Comparison of ENCODE assay signal across 26 mouse cellular contexts in the genomic region with DNA sequence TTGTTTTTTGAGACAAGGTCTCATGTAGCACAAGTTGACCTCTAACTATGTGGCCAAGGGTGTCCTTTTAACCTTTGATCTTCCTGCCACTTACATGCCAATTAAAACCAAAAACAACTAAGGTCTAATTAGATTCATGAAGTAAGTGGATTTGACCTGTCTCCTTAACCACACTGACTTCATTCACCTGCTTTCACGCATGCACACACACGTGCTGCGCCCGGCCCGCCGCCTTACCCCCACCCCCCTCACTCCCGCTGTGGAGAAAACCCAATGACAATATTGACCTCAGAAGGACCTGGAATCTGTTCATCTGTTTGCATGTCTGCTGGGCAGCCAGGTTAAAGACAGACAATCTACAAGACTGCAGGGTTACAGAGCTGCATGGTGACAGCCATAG. TPM values are rescaled to one million over a fixed set of nuclear protein-coding genes. Genes with fewer than 3 reads are reported as not detected.
DNase-seq lines count a peak whose midpoint lies in the region; ATAC-seq and TF ChIP-seq lines count a peak whose summit lies in the region.
"Had no signal": no experiment of that assay in that cellular context is flagged by ENCODE, and none has a peak within 500 bp of the region (broad histone marks: within the 10 kb centered on the region; RNA-seq: fewer than 3 reads in every experiment).

No protein-coding gene starts in this region.

- WGBS in kidney, embryonic 16.5 days, result 75% methylated on average over 7 of the region's 7 CpGs
- whole genome bisulfite sequencing in liver, postnatal 0 days (ENCODE audit: insufficient replicate concordance), result 72% methylated on average over 7 of the region's 7 CpGs
- WGBS in liver, embryonic 11.5 days, result 88% methylated on average over 7 of the region's 7 CpGs
- WGBS in hindbrain, embryonic 13.5 days, result 90% methylated on average over 7 of the region's 7 CpGs

- no peak overlapping the region for H3K4me2 ChIP-seq in kidney, embryonic 16.5 days (replicated peaks; ENCODE audit: low read depth, low read length)
- no peak overlapping the region for H3K4me2 ChIP-seq in liver, postnatal 0 days (ENCODE audit: low read depth, low read length)
- no peak overlapping the region for H3K4me2 ChIP-seq in liver, embryonic 11.5 days
- no peak overlapping the region for H3K4me2 ChIP-seq in hindbrain, embryonic 13.5 days
- H3K4me2 ChIP-seq: embryonic facial prominence, embryonic 12.5 days; embryonic facial prominence, embryonic 15.5 days; heart, embryonic 11.5 days; hindbrain, embryonic 12.5 days had no signal

- no peak overlapping the region for H3K4me3 ChIP-seq in kidney, embryonic 16.5 days (ENCODE audit: low read length)
- no peak overlapping the region for H3K4me3 ChIP-seq in liver, postnatal 0 days (ENCODE audit: low read depth, low read length)
- H3K4me3 ChIP-seq in liver, embryonic 11.5 days (ENCODE audit: low read depth, low read length), result no peak overlapping the region
- H3K4me3 ChIP-seq in hindbrain, embryonic 13.5 days, result no peak overlapping the region
- H3K4me3 ChIP-seq: embryonic facial prominence, embryonic 12.5 days; embryonic facial prominence, embryonic 15.5 days; gastrocnemius, adult 2 months; hindbrain, embryonic 12.5 days had no signal

- no peak overlapping the region for H3K27ac ChIP-seq in kidney, embryonic 16.5 days (ENCODE audit: low read length)
- H3K27ac ChIP-seq in liver, postnatal 0 days (ENCODE audit: low read depth), result peak overlapping the region; percentile 51
- no peak overlapping the region for H3K27ac ChIP-seq in liver, embryonic 11.5 days (ENCODE audit: low read depth, low read length)
- H3K27ac ChIP-seq in hindbrain, embryonic 13.5 days, result no peak overlapping the region
- H3K27ac ChIP-seq: embryonic facial prominence, embryonic 12.5 days; embryonic facial prominence, embryonic 15.5 days; hindbrain, embryonic 12.5 days had no signal

- no peak for TF ChIP-seq EP300 in liver, postnatal 0 days (IDR thresholded peaks at IDR 0.05; ENCODE audit: low read depth)

- ATAC-seq in kidney, embryonic 16.5 days (ENCODE audit: low FRiP score, low TSS enrichment), result no peak
- ATAC-seq in liver, postnatal 0 days, result peak; percentile 64
- no peak for ATAC-seq in liver, embryonic 11.5 days (replicated peaks; ENCODE audit: low FRiP score)
- no peak for ATAC-seq in hindbrain, embryonic 13.5 days (ENCODE audit: low FRiP score)
- ATAC-seq: forebrain, embryonic 14.5 days; forebrain, postnatal 0 days; Patski had no signal

- DNase-seq in kidney, adult 18-20 months, result peak; percentile 34
- DNase-seq in kidney, adult 9 months, result peak; percentile 65
- no peak for DNase-seq in kidney, postnatal 14 days
- peak; percentile 46 for DNase-seq in liver, postnatal 0 days
- no peak for DNase-seq in liver, embryonic 11.5 days (ENCODE audit: low spot score)
- DNase-seq: adrenal gland, adult 2 months; adrenal gland, postnatal 14 days; B cell, adult 2 months; cerebellum, adult 11 months; cerebellum, adult 2 months; cerebellum, adult 9-11 months; cerebellum, postnatal 25 days; forebrain, postnatal 0 days; gastrocnemius, adult 2 months; gastrocnemius, postnatal 14 days; heart, adult 11 months had no signal

- H3K9me3 ChIP-seq in kidney, embryonic 16.5 days (ENCODE audit: low read length), result no peaks in the 10 kb centered on the region
- no peaks in the 10 kb centered on the region for H3K9me3 ChIP-seq in liver, postnatal 0 days (ENCODE audit: low read length)
- H3K9me3 ChIP-seq in liver, embryonic 11.5 days (ENCODE audit: control insufficient read depth, low read length), result no peaks in the 10 kb centered on the region
- H3K9me3 ChIP-seq in hindbrain, embryonic 13.5 days, result no peaks in the 10 kb centered on the region
- H3K9me3 ChIP-seq: embryonic facial prominence, embryonic 12.5 days; embryonic facial prominence, embryonic 15.5 days; G1E; hindbrain, embryonic 12.5 days had no signal

- H3K9ac ChIP-seq in kidney, embryonic 16.5 days (replicated peaks; ENCODE audit: low read length), result no peak overlapping the region
- H3K9ac ChIP-seq in liver, postnatal 0 days (replicated peaks), result no peak overlapping the region
- no peak overlapping the region for H3K9ac ChIP-seq in liver, embryonic 11.5 days (ENCODE audit: low read depth, low read length)
- H3K9ac ChIP-seq in hindbrain, embryonic 13.5 days, result no peak overlapping the region
- H3K9ac ChIP-seq: embryonic facial prominence, embryonic 12.5 days; embryonic facial prominence, embryonic 15.5 days; forebrain, postnatal 0 days; hindbrain, embryonic 12.5 days had no signal

- H3K27me3 ChIP-seq in kidney, embryonic 16.5 days (ENCODE audit: insufficient read depth, low read length), result no peaks in the 10 kb centered on the region
- H3K27me3 ChIP-seq in liver, postnatal 0 days (ENCODE audit: insufficient read depth, low read length), result no peaks in the 10 kb centered on the region
- H3K27me3 ChIP-seq in liver, embryonic 11.5 days (replicated peaks; ENCODE audit: control insufficient read depth, insufficient read depth, low read length), result no peaks in the 10 kb centered on the region
- H3K27me3 ChIP-seq in hindbrain, embryonic 13.5 days, result no peaks in the 10 kb centered on the region
- H3K27me3 ChIP-seq: CH12.LX; embryonic facial prominence, embryonic 12.5 days; embryonic facial prominence, embryonic 15.5 days; hindbrain, embryonic 12.5 days; Patski had no signal

- peaks cover 11% of the 10 kb centered on the region; the same call in 1 of the 2 replicates for H3K36me3 ChIP-seq in kidney, embryonic 16.5 days (ENCODE audit: insufficient read depth, low read length)
- H3K36me3 ChIP-seq in liver, postnatal 0 days (replicated peaks; ENCODE audit: insufficient read depth, low read length), result no peaks in the 10 kb centered on the region
- no peaks in the 10 kb centered on the region for H3K36me3 ChIP-seq in liver, embryonic 11.5 days (ENCODE audit: control insufficient read depth, insufficient read depth, low read length)
- H3K36me3 ChIP-seq in hindbrain, embryonic 13.5 days, result peaks cover 32% of the 10 kb centered on the region

- H3K4me1 ChIP-seq in kidney, embryonic 16.5 days (ENCODE audit: insufficient read depth, low read length), result 0 out of 2 replicates have a peak, but pooled peaks cover 4% of the 10 kb centered on the region
- H3K4me1 ChIP-seq in liver, postnatal 0 days (ENCODE audit: insufficient read depth), result peaks cover 2% of the 10 kb centered on the region; the same call in 1 of the 2 replicates
- no peaks in the 10 kb centered on the region; the same call in 1 of the 2 replicates for H3K4me1 ChIP-seq in liver, embryonic 11.5 days (replicated peaks; ENCODE audit: control insufficient read depth, insufficient read depth, low read length)
- no peaks in the 10 kb centered on the region for H3K4me1 ChIP-seq in hindbrain, embryonic 13.5 days (replicated peaks)
- H3K4me1 ChIP-seq: embryonic facial prominence, embryonic 15.5 days; hindbrain, embryonic 12.5 days had no signal

- no peak for TF ChIP-seq CTCF in liver, postnatal 0 days (IDR thresholded peaks at IDR 0.05; ENCODE audit: low read depth)

RNA-seq across cellular contexts. Expression of a gene that starts 35.7 kb away (rescaled TPM):
- polyA plus RNA-seq in kidney, embryonic 16.5 days (2015; fragmentation: Nextera tagmentation; extraction: Ambion mirVana), result 47.1 and 53.8 TPM in 2 replicates
- polyA plus RNA-seq in liver, postnatal 0 days (2015; fragmentation: Nextera tagmentation; extraction: Ambion mirVana), result 1.4 and 1.6 TPM in 2 replicates
- 10.2 and 11.1 TPM in 2 replicates for polyA plus RNA-seq in liver, embryonic 11.5 days (2014; fragmentation: Nextera tagmentation; extraction: Ambion mirVana)
- polyA plus RNA-seq in hindbrain, embryonic 13.5 days (2015; fragmentation: Nextera tagmentation; extraction: Ambion mirVana), result 41.0 and 43.4 TPM in 2 replicates

RNA-seq across cellular contexts. Expression of a gene that starts 38.8 kb away (rescaled TPM):
- polyA plus RNA-seq in kidney, embryonic 16.5 days (2015; fragmentation: Nextera tagmentation; extraction: Ambion mirVana), result 25.0 and 26.9 TPM in 2 replicates
- polyA plus RNA-seq in liver, postnatal 0 days (2015; fragmentation: Nextera tagmentation; extraction: Ambion mirVana), result 3.1 and 3.7 TPM in 2 replicates
- polyA plus RNA-seq in liver, embryonic 11.5 days (2014; fragmentation: Nextera tagmentation; extraction: Ambion mirVana), result 9.2 and 9.3 TPM in 2 replicates
- 48.1 and 56.5 TPM in 2 replicates for polyA plus RNA-seq in hindbrain, embryonic 13.5 days (2015; fragmentation: Nextera tagmentation; extraction: Ambion mirVana)

RNA-seq across cellular contexts. Expression of a gene that starts 46.4 kb away (rescaled TPM):
- polyA plus RNA-seq in kidney, embryonic 16.5 days (2015; fragmentation: Nextera tagmentation; extraction: Ambion mirVana), result 62.5 and 65.0 TPM in 2 replicates
- 4.8 and 5.6 TPM in 2 replicates for polyA plus RNA-seq in liver, postnatal 0 days (2015; fragmentation: Nextera tagmentation; extraction: Ambion mirVana)
- 25.1 and 27.6 TPM in 2 replicates for polyA plus RNA-seq in liver, embryonic 11.5 days (2014; fragmentation: Nextera tagmentation; extraction: Ambion mirVana)
- polyA plus RNA-seq in hindbrain, embryonic 13.5 days (2015; fragmentation: Nextera tagmentation; extraction: Ambion mirVana), result 78.3 and 82.6 TPM in 2 replicates

RNA-seq across cellular contexts. Expression of a gene that starts 55.4 kb away (rescaled TPM):
- 164 and 181 TPM in 2 replicates for polyA plus RNA-seq in kidney, embryonic 16.5 days (2015; fragmentation: Nextera tagmentation; extraction: Ambion mirVana)
- 4.9 TPM in 2 replicates for polyA plus RNA-seq in liver, postnatal 0 days (2015; fragmentation: Nextera tagmentation; extraction: Ambion mirVana)
- 36.5 and 39.1 TPM in 2 replicates for polyA plus RNA-seq in liver, embryonic 11.5 days (2014; fragmentation: Nextera tagmentation; extraction: Ambion mirVana)
- polyA plus RNA-seq in hindbrain, embryonic 13.5 days (2015; fragmentation: Nextera tagmentation; extraction: Ambion mirVana), result 60.5 and 77.1 TPM in 2 replicates
- polyA plus RNA-seq: G1E, Patski had no signal

Comparison
In these comparisons a context has a peak if more than half of its experiments do, and no peak if none do; other contexts are left out.
1. DNase-seq: peak in kidney, adult 18-20 months (single experiment), kidney, adult 9 months (single experiment) and liver, postnatal 0 days (single experiment); none in kidney, postnatal 14 days (single experiment) and liver, embryonic 11.5 days (single experiment).